Mouse (Mus musculus): ENCODE data around the gene Gal3st2.
"Not testable (repeated sequence)": the region's sequence is repeated elsewhere in the genome, so short reads cannot be mapped to it uniquely, and the experiment has no call there.

DNA sequence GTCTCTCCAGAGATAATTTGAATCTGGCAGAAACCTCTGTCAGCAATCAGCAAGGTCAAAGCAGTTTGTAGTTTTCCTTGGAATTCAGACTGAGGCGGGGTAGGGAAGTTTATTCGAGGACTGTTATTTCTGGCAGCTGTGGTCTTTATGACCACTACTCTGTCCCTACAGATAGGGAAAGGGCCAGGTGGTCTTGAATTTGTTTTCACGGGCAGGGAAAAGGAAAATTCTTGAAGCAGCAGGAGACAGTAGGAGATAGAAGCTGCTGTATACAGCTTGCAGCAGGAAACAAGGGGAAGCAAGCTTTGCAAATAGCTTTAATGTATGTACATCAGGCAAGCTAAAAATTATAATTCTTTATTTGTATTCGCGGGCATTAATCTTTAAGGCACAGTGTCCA is 40.2 kb downstream of the Gal3st2 start:
- TF ChIP-seq CTCF (IDR thresholded peaks at IDR 0.05; ENCODE audit: low read depth, low read length); POLR2A (IDR thresholded peaks at IDR 0.05; ENCODE audit: borderline replicate concordance, low read depth, low read length): not testable (repeated sequence)

Measured in bone marrow macrophage, adult 2 months (primary cell).